Mouse (Mus musculus): ENCODE data around the gene Cd300ld2. TPM values are rescaled to one million over a fixed set of nuclear protein-coding genes. Genes with fewer than 3 reads are reported as not detected.
A peak's percentile ranks its signal among the peaks of the same experiment; 100 is the strongest.
"Not testable (repeated sequence)": the region's sequence is repeated elsewhere in the genome, so short reads cannot be mapped to it uniquely, and the experiment has no call there.

Cd300ld2 gene
- 0.54 and 0.72 TPM in 2 replicates for total RNA-seq (2015)
- not detected in 2 replicates for total RNA-seq (2017)

GRCm38 (mm10) chr11:115016093-115016492 lies at the start of gene Cd300ld2:
TSS of gene Cd300ld2 (minus strand) at chr11:115016193.
- ATAC-seq (replicated peaks; ENCODE audit: poor library complexity) = not testable (repeated sequence)

GRCm38 (mm10) chr11:115062077-115062476 lies 46.1 kb upstream of the Cd300ld2 start, which contains the start of gene Cd300e:
TSS of gene Cd300e (minus strand) at chr11:115062177.
- peak; percentile 21; the same call in 1 of the 2 replicates for ATAC-seq (replicated peaks; ENCODE audit: poor library complexity)

GRCm38 (mm10) chr11:115059797-115060196 lies 43.8 kb upstream of the Cd300ld2 start:
- peak; percentile 57 for ATAC-seq (replicated peaks; ENCODE audit: poor library complexity)

GRCm38 (mm10) chr11:115058701-115059100 lies 42.7 kb upstream of the Cd300ld2 start:
- no peak; the same call in 1 of the 2 replicates for ATAC-seq (replicated peaks; ENCODE audit: poor library complexity)

- ATAC-seq (replicated peaks; ENCODE audit: poor library complexity) = no peak
Observed at GRCm38 (mm10) chr11:115054537-115054936, 38.5 kb upstream of the Cd300ld2 start.

- ATAC-seq (replicated peaks; ENCODE audit: poor library complexity) = no peak
Observed at GRCm38 (mm10) chr11:115052991-115053390, 37.0 kb upstream of the Cd300ld2 start.

GRCm38 (mm10) chr11:115052206-115052605 lies 36.2 kb upstream of the Cd300ld2 start:
- peak; percentile 88 for ATAC-seq (replicated peaks; ENCODE audit: poor library complexity)

- peak; percentile 46; the same call in 1 of the 2 replicates for ATAC-seq (replicated peaks; ENCODE audit: poor library complexity)
Observed at GRCm38 (mm10) chr11:115049282-115049895, 33.4 kb upstream of the Cd300ld2 start.

- ATAC-seq (replicated peaks; ENCODE audit: poor library complexity) = no peak
Observed at GRCm38 (mm10) chr11:115048259-115048658, 32.3 kb upstream of the Cd300ld2 start, which contains the start of gene Cd300ld3. TSS of gene Cd300ld3 (minus strand) at chr11:115048409.

GRCm38 (mm10) chr11:115037669-115038068 lies 21.7 kb upstream of the Cd300ld2 start, which contains the start of gene Cd300ld5:
TSS of gene Cd300ld5 (minus strand) at chr11:115037769.
- not testable (repeated sequence) for ATAC-seq (replicated peaks; ENCODE audit: poor library complexity)

- ATAC-seq (replicated peaks; ENCODE audit: poor library complexity) = not testable (repeated sequence)
Observed at GRCm38 (mm10) chr11:115026912-115027311, 10.9 kb upstream of the Cd300ld2 start, which contains the start of gene Cd300ld4. TSS of gene Cd300ld4 (minus strand) at chr11:115027012.

GRCm38 (mm10) chr11:115004070-115004469 lies 11.9 kb downstream of the Cd300ld2 start:
- peak; percentile 93 for ATAC-seq (replicated peaks; ENCODE audit: poor library complexity)

GRCm38 (mm10) chr11:115001474-115002040 lies 14.4 kb downstream of the Cd300ld2 start, which contains the start of gene Cd300c2:
TSS of gene Cd300c2 (minus strand) at chr11:115001880.
- ATAC-seq (replicated peaks; ENCODE audit: poor library complexity) = peak; percentile 54

GRCm38 (mm10) chr11:114989793-114990192 lies 26.2 kb downstream of the Cd300ld2 start, which contains the start of gene Cd300ld:
TSS of gene Cd300ld (minus strand) at chr11:114989922.
- peak; percentile 63 for ATAC-seq (replicated peaks; ENCODE audit: poor library complexity)

GRCm38 (mm10) chr11:114981866-114982265 lies 34.1 kb downstream of the Cd300ld2 start:
- no peak for ATAC-seq (replicated peaks; ENCODE audit: poor library complexity)

GRCm38 (mm10) chr11:114972726-114973125 lies 43.3 kb downstream of the Cd300ld2 start:
- no peak for ATAC-seq (replicated peaks; ENCODE audit: poor library complexity)

- ATAC-seq (replicated peaks; ENCODE audit: poor library complexity) = peak; percentile 77
Observed at GRCm38 (mm10) chr11:114968752-114969207, 47.2 kb downstream of the Cd300ld2 start, which contains the start of gene Cd300c. TSS of gene Cd300c (minus strand) at chr11:114969157.

- peak; percentile 85 for ATAC-seq (replicated peaks; ENCODE audit: poor library complexity)
Observed at GRCm38 (mm10) chr11:114965182-114965828, 50.7 kb downstream of the Cd300ld2 start.

GRCm38 (mm10) chr11:114960369-114960768 lies 55.6 kb downstream of the Cd300ld2 start:
- ATAC-seq (replicated peaks; ENCODE audit: poor library complexity) = peak; percentile 82
